Mouse (Mus musculus) stomach, postnatal 0 days (tissue): ENCODE results near the gene Smco1. TPM values are rescaled to one million over a fixed set of nuclear protein-coding genes. Genes with fewer than 3 reads are reported as not detected.

Experiments
- ATAC-seq: fragments of 200-750 bp; cut with Nextera tagmentation; 2 replicates; pipeline ENCODE4 v1.8.0; 2017; ENCODE audit not compliant: low FRiP score, low TSS enrichment
- DNase-seq: peaks from one replicate; pipeline ENCODE4 v3.0.0-alpha.2; 2016; ENCODE audit warnings: low spot score
- H3K27ac ChIP-seq: fragments of 300-500 bp; sonication (generic); replicated peaks from 2 replicates; pipeline ENCODE4 v1.5.1; 2014; ENCODE audit warnings: mild to moderate bottlenecking, control low read depth
- H3K27me3 ChIP-seq: fragments of 300-500 bp; sonication (generic); 2 replicates; pipeline ENCODE4 v1.6.1; 2014; ENCODE audit warnings: low read length; ENCODE audit not compliant: control insufficient read depth, insufficient read depth
- H3K36me3 ChIP-seq: fragments of 300-500 bp; sonication (generic); 2 replicates; pipeline ENCODE4 v1.6.1; 2014; ENCODE audit warnings: low read length, mixed read lengths; ENCODE audit not compliant: control insufficient read depth, insufficient read depth
- H3K4me1 ChIP-seq: fragments of 300-500 bp; sonication (generic); replicated peaks from 2 replicates; pipeline ENCODE4 v1.6.1; 2014; ENCODE audit warnings: antibody characterized with exemption; ENCODE audit not compliant: control insufficient read depth, insufficient read depth
- H3K4me2 ChIP-seq: fragments of 300-500 bp; sonication (generic); replicated peaks from 2 replicates; pipeline ENCODE4 v1.6.1; 2014; ENCODE audit warnings: low read depth, mild to moderate bottlenecking, control low read depth, moderate library complexity
- H3K4me3 ChIP-seq: fragments of 300-500 bp; sonication (generic); 2 replicates; pipeline ENCODE4 v1.5.1; 2014; ENCODE audit warnings: low read depth, low read length, control low read depth
- H3K9ac ChIP-seq: fragments of 300-500 bp; sonication (generic); 2 replicates; pipeline ENCODE4 v1.6.1; 2014; ENCODE audit warnings: mild to moderate bottlenecking, low read length, control low read depth, mixed read lengths
- H3K9me3 ChIP-seq: fragments of 300-500 bp; sonication (generic); 2 replicates; pipeline ENCODE4 v1.6.1; 2016; ENCODE audit warnings: low read length; ENCODE audit not compliant: control insufficient read depth
- CTCF ChIP-seq: IDR thresholded peaks from 2 replicates; pipeline ENCODE4 v1.5.1; 2016; ENCODE audit warnings: antibody characterized with exemption, low read depth, mild to moderate bottlenecking, moderate library complexity
- EP300 ChIP-seq: optimal IDR thresholded peaks from 2 replicates; pipeline ENCODE3; 2016; ENCODE audit warnings: antibody characterized with exemption
- WGBS: fragments of 180-500 bp; shearing (Covaris S2); extraction: QIAGEN DNeasy Blood & Tissue Kit; methylation state at CpG from one replicate; pipeline ENCODE4 v1.1.7; 2014; 5-methylcytosine and 5-hydroxymethylcytosine counted together
- polyA plus RNA-seq: library from polyadenylated mRNA; unstranded; fragments of >200 nt; fragmentation: Nextera tagmentation; extraction: Ambion mirVana; gene quantifications from 2 replicates; pipeline ENCODE4 v1.2.1, GENCODE M21; 2015

The Smco1 gene
- polyA plus RNA-seq, 1 experiment from 2014 or later = 0.06 TPM

DNA sequence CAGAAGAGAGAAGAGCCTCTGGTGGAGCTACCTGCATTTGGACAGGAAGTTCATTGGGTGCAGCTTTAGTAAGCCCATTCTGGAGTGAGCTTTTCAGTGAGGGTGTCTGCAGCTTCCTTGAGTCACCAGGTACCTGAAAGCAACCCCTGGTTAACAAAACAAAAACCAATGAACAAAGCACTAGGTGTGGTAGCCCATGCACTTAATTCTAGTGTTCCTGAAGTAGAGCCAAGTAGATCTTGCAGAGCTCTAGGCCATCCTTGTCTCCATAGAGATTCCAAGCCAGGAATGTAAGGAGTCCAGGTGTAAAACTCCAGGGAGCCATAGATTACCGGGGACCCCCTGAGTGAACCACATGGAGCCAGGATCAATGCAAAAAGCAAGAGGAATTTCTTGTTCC, 31.8 kb downstream of the Smco1 start:
- no peak overlapping the region for H3K9ac ChIP-seq
- 50% methylated on average over 1 of the region's 1 CpGs for WGBS
- H3K4me3 ChIP-seq = no peak overlapping the region
- H3K27me3 ChIP-seq = no peaks in the 10 kb centered on the region
- TF ChIP-seq EP300 (no peak), CTCF (no peak)
- H3K4me2 ChIP-seq = no peak overlapping the region
- no peaks in the 10 kb centered on the region for H3K9me3 ChIP-seq
- no peaks in the 10 kb centered on the region for H3K4me1 ChIP-seq
- no peak for ATAC-seq
- no peak for DNase-seq
- H3K36me3 ChIP-seq = 0 out of 2 replicates have a peak, but pooled peaks cover 4% of the 10 kb centered on the region
- H3K27ac ChIP-seq = no peak overlapping the region

GRCm38 (mm10) chr16:32303886-32304285, 32.6 kb downstream of the Smco1 start:
- Histone ChIP-seq H3K4me3 (no peak overlapping the region), H3K27ac (no peak overlapping the region), H3K4me1 (no peaks in the 10 kb centered on the region), H3K9me3 (no peaks in the 10 kb centered on the region), H3K27me3 (no peaks in the 10 kb centered on the region), H3K36me3 (0 out of 2 replicates have a peak, but pooled peaks cover 3% of the 10 kb centered on the region), H3K4me2 (no peak overlapping the region), H3K9ac (no peak overlapping the region)
- WGBS = 95% methylated on average over 7 of the region's 7 CpGs
- ATAC-seq (no peak), DNase-seq (no peak)
- TF ChIP-seq EP300 (no peak), CTCF (no peak)

DNA sequence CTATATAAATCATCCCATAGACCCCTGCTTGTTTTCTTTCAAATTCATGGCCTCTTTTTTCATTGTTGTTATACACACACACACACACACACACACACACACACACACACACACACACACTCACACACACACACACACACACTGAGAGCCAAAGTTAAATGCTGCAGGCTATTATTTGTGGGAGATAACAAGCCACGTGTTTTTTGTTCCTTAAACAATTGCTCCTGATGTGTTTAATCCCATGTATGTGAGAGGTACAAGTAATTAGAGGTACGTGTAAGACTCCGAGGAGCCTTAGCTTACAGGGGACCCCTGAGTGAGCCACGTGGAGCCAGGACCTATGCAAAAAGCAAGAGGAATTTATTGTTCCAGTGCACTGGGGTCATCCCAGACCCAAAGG, 40.7 kb downstream of the Smco1 start:
- H3K36me3 ChIP-seq = no peaks in the 10 kb centered on the region
- no peak for TF ChIP-seq CTCF
- no peak for TF ChIP-seq EP300
- DNase-seq (no peak), ATAC-seq (no peak)
- no peak overlapping the region for H3K9ac ChIP-seq
- no peaks in the 10 kb centered on the region for H3K4me1 ChIP-seq
- no peak overlapping the region for H3K27ac ChIP-seq
- no peak overlapping the region for H3K4me3 ChIP-seq
- H3K9me3 ChIP-seq = no peaks in the 10 kb centered on the region
- no peaks in the 10 kb centered on the region for H3K27me3 ChIP-seq
- WGBS = 70% methylated on average over 4 of the region's 4 CpGs
- no peak overlapping the region for H3K4me2 ChIP-seq

GRCm38 (mm10) chr16:32312386-32312785, 41.1 kb downstream of the Smco1 start:
- Histone ChIP-seq H3K4me3 (no peak overlapping the region), H3K9me3 (no peaks in the 10 kb centered on the region), H3K4me2 (no peak overlapping the region), H3K36me3 (no peaks in the 10 kb centered on the region), H3K9ac (no peak overlapping the region), H3K4me1 (no peaks in the 10 kb centered on the region), H3K27ac (no peak overlapping the region), H3K27me3 (no peaks in the 10 kb centered on the region)
- ATAC-seq (no peak), DNase-seq (no peak)
- TF ChIP-seq EP300 (no peak), CTCF (no peak)
- WGBS = 38% methylated on average over 5 of the region's 5 CpGs

GRCm38 (mm10) chr16:32312859-32313258, 41.6 kb downstream of the Smco1 start:
- 65% methylated on average over 4 of the region's 4 CpGs for WGBS
- H3K27me3 ChIP-seq = no peaks in the 10 kb centered on the region
- TF ChIP-seq CTCF = no peak
- no peak for TF ChIP-seq EP300
- ATAC-seq (no peak), DNase-seq (no peak)
- H3K4me1 ChIP-seq = no peaks in the 10 kb centered on the region
- no peaks in the 10 kb centered on the region for H3K9me3 ChIP-seq
- H3K4me3 ChIP-seq = no peak overlapping the region
- no peaks in the 10 kb centered on the region for H3K36me3 ChIP-seq
- H3K27ac ChIP-seq = no peak overlapping the region
- H3K4me2 ChIP-seq = no peak overlapping the region
- no peak overlapping the region for H3K9ac ChIP-seq

DNA sequence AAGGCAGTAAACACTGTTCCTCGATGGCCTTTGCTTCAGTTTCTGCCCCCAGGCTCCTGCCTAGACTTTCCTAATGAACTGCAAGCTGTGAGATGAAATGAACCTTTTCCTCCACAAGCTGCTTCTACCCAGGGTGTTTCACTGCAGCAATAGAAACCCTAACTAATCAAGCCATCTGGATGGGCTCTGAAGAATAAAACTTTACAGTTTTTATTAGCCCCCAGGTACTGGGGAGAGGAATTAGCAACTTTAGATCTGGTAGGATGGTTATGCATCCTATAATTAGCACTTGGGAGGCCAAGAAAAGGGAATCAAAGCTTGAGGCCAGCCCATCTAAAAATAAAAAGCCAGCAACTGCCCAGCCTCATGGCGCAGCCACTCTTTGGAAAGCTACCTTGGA, 45.3 kb downstream of the Smco1 start:
- WGBS = 82% methylated on average over 2 of the region's 2 CpGs
- H3K9ac ChIP-seq = no peak overlapping the region

More for the DNA sequence above, 45.3 kb downstream of the Smco1 start:
- no peaks in the 10 kb centered on the region for H3K9me3 ChIP-seq
- ATAC-seq = no peak
- H3K4me3 ChIP-seq = no peak overlapping the region
- no peak overlapping the region for H3K27ac ChIP-seq
- TF ChIP-seq EP300 = no peak
- TF ChIP-seq CTCF = no peak
- no peaks in the 10 kb centered on the region for H3K27me3 ChIP-seq
- no peak for DNase-seq
- no peaks in the 10 kb centered on the region for H3K4me1 ChIP-seq
- H3K4me2 ChIP-seq = no peak overlapping the region
- no peaks in the 10 kb centered on the region for H3K36me3 ChIP-seq
